Mouse (Mus musculus) adipocyte (in vitro differentiated cells): ENCODE data around the gene Gsg1l.

Experiments
- DNase-seq: peaks from one replicate; pipeline ENCODE4 v3.0.0-alpha.2; 2016; ENCODE audit warnings: low spot score

Gsg1l gene

DNA sequence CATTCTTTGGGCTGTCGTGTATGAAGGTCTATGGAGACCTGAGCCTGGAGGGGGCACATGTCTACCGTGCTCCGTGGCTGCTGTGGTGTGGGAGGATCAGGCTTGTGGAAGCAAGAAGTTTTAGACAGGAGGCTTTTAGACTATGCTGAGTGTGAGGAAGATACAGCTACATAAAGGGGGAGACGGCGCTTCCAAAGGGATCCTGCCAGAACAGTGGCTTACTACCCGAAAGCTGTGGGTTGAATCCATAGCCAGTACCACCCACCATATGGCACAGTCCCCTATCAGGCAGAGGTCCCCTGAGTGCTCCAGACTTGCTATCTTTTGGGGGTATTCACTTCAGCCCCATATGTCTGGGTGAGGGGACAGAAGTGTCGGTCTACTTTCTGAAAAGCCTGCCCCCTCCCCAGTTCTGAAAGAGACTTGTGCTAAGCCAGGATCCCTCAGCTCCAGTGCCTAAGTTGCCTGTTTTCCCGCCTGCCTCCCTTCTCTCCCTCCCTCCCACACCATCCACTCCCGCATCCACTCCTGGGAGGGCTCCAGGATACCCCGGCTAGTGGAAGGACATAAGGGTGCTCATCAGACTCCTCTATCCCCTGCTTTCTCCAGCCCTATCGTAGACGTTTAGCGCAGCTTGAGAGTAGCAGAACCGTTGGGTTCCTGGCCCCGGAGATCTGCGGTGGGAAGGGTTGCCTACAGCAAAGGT is 1.1 kb downstream of the Gsg1l start:
- no peak for DNase-seq

DNA sequence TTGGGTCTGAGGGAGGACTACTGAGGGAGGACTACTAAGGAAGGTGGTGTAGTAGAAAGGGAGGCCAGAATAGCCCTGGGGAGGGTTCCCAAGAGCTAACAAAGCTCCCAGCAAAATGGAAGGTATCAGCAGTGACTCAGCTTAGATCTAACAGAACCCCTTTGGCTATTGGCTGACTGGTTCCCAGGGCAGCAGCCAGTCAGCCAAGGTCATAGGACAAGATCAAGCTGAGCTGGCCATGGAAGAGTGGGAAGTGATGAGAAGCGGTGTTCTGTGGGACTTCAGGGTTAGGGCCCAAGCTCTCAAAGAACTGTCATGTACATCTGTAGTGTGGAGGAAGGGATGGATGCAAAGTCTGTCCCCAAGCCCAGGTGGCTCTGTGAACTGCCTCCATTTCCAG is 5.3 kb downstream of the Gsg1l start:
- no peak for DNase-seq

DNA sequence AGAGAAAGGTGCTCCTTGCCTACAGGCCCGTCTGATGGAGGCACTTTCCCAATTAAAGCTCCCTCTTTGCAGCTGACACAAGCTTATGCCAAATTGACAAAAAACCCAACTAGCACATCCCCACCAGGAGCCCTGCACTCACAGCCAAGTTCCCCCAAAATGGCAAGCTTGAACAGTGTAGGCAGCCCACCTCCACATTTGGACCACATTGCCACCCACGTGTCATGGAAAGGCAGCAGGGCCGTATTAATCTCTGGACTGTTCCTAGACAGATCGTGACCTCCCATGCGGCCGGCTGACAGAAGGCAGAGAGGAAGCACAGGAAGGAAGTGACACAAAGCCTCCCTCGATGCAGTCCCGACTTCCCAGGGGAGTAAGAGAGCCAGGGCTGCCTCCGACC is 7.2 kb downstream of the Gsg1l start:
- no peak for DNase-seq

DNA sequence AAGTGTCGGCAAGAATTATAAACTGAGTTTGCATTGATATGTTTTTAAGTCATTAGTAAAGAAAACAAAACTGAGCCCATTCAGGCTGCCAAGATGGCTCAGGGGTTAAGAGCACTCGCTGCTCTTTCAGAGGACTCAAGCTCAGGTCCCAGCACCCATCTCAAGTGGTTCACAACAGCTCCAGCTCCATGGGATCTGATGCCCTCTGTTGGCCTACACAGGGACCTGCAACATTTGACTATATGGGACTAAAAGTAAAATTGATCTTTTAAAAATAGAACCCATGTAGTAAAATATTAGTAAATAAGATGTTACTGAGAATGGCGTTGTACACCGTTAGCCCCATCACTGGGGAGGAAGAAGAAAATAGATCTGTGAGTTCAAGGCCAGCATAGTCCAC is 11.9 kb downstream of the Gsg1l start:
- no peak for DNase-seq

DNA sequence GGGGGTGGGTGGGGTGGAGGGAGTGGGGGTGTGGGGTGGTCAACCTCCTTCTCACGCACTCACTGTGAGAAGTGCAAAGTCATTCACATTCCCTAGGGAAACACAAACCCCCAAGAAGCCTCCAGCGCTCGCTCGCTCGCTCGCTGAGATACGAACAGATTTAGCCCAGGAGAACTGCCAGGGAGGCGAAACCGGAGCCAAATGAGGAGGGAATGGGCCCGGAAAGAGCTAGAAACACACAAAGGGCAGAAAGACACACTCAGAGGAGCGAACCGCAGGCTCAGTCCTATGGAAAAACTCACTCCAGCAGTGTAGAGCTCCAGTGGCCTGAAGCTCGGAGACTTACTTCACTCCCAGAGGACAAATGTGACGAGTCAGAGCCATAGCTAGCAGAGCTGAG is 15.4 kb downstream of the Gsg1l start:
- no peak for DNase-seq

DNA sequence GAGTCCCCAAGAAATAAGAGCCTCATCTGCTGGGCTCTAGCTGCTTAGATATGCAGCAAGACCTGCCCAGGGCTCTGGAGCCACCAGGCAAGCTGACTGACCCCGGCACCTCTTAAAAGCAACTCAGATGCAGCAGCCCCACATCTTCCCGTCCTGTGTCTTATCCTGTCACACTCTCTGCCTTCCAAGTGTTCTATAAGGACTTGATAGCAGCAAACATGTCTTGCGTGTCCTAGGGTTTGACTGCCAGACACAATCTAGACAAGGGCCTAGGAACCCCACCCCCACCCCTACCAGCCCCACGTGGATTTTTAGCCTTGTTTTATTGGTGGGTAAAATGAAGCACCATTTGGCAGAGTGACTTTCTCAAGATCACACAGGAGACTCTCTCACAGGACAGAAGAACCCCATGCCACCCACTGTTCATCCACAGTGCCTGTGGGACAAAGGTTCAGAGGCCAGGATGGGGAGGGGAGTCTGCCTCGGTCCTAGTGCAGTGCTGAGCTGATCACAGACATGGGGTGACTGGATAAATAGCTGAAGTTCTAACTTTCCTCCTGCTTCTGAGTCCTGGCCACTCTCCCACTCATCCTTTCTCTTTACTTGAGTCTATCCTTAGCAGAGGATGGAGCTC is 16.9 kb downstream of the Gsg1l start:
- DNase-seq = no peak

DNA sequence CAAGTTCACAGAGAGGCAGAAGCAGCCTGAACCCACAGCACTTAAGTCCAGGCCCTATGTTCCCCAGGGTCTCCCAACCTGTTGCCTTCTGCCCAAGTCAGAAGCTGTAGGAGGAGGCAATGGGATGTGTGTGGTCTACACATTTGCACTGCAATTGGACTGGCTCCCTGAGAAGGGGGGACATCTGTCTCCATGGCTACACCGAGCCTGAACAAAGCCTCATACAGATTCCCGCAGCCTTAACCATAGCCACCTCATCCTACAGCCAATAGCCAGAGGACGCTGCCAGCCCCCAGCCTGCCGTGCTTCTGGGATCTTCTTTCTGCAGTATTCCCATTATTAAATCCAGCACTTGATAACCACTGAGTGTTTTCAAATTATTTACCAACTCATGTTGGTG is 20.0 kb downstream of the Gsg1l start:
- no peak for DNase-seq

DNA sequence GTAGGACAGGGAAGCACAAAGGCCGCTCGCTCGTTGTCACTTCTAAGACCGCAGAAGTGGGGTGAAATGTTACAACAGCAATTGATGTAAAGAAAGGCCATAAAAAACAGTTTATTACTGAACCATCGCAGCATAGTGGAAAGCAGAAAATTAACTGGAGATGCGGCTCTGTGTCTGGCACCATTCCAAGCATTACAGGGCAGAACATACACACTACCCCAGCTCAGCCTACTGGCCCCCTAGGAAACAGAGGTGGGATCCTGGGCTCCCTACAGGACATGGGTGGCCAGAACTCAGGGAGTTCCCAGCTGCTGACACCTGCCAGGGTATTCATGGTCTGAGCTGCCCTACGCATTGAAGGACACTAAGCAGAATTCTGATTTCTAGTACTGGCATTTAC is 23.3 kb downstream of the Gsg1l start:
- no peak for DNase-seq

DNA sequence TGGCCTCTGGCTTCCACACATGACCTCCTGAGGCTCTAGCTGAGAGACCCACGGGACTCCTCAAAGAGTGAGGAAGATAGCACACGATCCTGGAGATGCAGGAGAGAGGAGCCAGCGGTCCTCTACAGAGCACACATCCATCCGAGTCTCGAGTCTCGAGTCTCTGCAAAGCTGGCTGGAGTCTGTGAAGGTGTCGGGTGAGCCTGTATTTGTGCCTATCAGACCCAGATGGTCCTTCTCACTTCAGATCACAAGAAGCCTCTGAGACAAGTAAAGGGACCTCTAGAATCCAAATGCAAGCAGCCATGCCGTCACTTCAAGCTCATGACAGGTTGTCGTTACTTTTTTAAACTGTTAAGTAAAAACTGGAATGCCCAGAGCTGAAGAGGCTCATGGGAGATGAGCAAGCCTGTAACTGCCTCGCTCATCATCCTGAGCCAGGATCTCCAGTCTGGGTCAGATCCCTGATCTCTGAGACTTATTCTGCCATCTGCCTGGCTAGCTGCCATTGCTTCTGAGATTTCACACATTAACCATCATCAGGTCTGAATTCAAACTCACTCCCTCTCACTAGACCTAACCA is 24.8 kb downstream of the Gsg1l start:
- no peak for DNase-seq

DNA sequence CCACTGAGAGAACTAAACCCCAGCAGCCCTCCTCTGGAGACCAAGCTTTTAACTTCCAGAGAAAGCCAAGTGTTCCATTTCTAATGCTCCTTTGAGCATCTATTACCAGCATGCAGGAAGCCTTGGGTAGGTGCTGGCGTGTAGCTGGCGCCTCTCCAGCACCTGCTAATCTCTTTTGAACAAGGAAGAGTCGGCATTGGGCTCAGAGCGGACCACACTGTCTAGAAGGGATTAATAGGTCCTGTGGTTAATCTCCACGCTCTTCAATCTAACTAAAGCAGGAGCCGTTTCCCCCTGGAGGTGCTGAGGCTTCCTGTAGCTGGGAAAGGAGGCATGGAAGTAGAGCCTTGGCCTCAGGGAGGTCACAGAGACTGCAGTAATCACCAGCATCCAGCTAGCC is 27.6 kb downstream of the Gsg1l start:
- no peak for DNase-seq

DNA sequence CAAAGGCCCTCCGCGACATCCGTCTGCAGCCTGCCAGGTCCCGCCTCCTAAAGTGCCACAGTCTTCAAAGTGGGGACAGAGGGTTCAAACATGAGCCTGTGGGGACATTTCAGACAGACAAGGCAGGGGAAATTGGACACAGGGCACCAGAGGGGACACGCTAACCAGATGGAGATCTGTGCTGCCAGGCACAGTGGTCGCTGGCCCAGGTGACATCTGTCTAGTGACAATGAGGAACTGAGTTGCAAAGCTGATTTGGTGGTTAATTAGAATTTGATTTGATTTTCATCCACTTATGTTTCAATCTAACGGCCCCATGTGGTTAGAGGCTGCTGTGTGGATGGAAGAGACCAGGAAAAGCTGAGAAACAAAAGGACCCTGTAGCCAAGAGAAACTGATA is 28.6 kb downstream of the Gsg1l start:
- no peak for DNase-seq

DNA sequence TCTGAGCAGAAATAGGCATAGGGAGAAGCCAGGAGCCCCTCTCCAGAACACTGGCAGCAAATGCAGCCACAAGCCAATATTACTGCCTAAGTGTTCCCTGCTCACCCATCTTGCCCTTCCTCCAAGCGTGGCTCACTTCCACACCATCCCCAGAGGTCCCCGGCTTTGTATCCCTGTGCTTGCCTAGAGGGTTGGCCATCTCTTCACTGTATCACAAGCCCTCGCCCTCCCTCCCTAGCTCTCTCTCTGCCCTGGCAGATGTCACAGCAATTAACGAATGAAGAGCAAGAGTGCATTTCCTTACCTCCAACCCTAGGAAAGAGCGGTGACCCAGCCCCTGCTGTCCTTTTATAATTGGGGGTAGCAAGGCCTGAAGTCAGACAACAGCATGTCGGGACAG is 30.3 kb downstream of the Gsg1l start:
- no peak for DNase-seq

DNA sequence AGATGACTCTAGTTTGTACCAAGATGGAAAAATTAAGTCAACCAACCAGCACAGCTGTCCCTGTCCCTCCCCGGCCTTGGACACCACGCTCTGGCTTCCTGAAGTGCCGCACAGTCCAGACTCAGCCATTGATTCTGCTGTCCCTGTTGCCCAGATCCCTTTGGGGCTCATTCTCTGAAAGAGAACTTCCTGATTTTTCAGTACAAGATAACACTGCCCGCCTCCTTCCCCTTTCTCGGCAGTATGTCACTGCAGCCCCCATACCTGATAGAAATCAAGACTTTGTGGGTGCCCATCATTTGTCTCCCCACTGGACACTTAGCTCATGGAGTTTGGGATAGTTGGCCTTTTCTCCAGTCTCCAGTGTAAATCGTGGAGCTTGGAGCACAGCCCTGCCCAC is 37.1 kb downstream of the Gsg1l start:
- no peak for DNase-seq

DNA sequence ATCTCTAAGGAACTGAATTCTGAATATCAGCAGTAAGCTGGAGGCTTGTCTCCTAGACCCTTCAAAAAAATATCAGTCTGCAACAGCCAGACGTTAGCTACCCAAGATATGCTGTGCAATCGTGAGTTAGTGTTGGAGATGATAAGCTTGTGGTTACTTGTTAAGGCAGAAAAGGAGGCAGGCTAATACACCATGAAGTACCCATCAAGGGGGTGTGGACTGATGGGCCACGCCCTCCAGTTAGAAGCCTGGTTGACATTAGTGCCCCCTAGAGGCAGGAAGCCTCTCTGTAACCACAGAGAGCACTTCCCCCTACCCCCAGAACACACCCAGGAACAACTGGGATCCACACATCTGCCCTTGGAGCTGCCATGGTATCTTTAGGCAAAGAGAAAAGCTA is 39.9 kb downstream of the Gsg1l start:
- no peak for DNase-seq

DNA sequence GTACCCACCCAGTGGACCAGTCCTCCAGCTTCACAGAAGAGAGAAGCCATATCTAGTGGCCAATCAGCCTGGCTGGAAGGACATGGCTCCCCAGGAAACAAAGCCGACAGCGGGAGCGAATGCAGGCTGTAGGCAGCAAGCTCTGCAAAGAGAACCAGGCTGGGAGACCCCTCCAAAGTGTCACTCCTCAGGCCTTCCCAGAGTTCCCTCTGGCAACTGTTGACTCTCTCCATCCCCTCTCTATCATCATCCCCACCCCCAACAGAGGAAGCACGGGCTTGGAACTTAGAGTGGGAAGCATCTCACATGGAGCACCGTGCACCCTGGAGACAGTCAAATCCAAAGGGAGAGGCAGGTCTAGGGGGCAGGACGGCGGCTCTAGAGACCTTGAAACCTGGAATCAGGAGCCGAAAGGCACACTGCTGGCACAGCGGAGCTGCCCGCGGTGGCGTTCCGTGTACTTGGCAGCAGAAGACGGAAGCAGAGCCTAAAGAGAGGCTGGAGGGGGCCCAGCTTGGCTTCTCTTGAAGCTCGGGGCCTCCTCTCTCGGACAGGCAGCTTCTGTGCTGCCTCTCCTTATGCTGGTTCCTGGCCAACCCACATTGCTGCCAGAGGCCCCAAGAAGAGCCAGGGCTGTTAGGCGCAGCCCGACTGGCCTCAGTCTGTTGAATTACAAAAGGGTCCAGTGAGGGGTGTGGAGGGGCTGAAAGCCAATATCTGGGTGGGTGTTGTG is 41.3 kb downstream of the Gsg1l start:
- DNase-seq = no peak

DNA sequence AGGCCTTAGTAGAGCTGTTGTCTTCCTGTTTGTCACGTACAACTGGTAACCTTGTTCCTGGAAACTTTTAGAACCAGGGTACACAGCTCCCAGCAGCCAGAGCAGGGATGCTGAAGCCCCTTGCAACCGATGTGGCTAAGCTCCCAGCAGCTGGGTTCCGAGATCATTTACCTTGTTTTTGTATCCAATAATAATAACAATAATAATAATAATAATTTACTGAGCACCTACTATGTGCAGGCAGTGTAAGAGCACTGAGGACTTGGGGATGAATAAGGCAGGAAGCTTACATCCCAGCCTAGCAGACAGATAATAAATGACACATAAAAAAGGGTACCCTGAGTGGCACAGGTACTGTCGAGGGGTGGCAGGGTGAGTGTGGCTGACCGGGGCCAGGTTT is 42.4 kb downstream of the Gsg1l start:
- DNase-seq = no peak

DNA sequence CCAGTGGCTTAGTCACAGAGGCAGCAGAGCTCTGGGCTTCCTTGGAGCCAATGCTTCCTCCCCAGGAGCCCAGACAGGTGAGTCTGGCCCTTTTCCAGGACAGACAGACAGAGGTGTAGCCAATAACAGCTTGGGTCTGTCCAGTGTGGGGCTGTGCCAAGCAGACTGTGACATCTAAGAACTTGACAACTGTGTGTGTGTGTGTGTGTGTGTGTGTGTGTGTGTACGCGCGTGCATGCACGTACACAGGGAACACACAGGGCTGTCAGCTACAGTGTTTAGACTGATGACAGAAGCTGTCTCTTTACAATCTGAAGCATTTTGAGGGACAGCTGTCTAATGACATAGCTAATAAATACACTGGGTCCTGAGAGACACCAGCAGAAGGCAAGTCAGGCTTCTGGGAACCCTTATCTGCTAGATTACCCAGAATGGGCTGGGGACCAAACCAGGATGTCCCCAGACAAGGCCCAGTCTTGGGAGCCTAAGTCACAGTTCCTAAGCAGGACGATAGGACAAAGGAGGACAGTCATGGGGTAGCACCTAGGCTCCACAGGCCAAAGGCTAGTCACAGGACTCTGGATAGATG is 42.9 kb downstream of the Gsg1l start:
- DNase-seq = no peak

DNA sequence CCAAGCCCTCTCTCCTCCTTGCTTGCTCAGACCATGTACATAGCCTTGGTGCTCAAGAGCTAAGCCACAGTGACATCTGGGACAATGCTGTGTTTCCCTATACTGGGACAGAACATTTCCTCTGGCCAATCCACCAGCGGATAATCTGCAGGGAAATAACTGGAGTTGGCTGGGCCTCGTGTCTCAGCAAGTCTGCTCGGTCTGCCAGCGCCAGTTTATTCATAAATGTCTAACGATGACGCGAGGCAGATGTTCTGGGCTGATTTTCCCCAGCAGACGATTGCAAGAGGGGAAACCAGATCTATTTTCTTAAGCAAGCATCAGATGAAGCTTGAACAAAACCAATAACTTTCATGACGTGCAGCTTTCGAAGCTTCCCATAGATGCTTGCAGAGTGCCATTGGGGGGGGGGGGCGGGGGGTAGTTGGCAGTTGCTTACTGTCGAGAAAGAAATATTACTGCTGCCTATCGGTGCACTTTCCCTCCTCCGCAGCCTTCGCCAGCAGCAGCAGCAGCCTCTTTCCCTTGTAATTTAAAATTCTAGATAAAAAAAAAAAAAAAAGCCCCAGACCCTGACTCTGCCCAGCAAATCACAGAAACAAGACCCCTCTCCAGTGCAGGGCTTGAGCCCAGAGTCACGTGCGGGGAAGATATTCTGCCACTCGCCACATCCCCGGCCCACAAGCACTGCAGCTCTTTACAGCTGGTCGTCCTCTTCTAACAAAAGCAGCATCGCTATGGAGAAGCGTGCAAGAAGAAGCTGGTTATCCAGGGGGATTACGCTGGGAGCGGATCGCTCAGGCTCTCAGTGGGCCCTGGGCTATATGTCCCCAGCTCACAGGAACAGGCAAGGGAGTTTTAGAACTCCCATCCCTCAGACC is 43.6 kb downstream of the Gsg1l start:
- DNase-seq = no peak

DNA sequence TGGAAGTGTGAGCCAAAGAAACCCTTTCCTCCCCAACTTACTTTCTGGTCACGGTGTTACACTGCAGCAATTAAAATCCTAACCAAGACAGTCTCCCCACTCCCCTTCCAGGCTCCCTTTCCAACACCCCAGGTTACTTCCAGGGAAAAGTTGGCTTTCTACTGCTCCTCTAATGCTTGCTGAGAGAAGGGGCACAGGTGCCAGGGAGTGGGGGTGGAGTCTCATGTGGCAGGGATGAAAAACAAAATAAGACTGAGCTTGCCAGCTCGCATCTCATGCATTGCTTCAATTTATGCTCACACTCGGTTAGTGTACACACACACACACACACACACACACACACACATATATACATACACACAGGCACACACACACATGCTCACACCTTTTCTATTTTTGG is 46.9 kb downstream of the Gsg1l start:
- DNase-seq = no peak

DNA sequence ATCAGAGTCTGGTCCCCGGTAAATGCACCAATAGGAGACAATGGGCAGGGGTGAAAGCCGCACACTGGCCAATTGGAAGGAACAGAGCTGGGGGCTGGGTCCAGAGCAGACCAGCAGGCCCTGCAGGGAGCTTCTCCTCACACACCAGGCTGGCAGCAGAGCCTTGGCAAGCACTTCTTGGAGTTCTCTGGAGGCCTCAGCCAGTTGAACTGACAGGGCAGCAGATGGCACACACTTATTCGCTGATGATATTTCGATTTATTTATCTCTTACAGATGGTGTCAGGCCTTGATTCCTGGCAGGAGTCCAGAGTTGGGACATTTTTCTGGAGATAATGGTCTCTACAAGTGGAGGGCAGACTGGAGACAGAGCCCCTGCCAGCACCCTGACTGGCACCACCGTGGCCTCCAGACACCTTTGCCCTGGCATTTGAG is 49.4 kb downstream of the Gsg1l start:
- peak; percentile 3 for DNase-seq

DNA sequence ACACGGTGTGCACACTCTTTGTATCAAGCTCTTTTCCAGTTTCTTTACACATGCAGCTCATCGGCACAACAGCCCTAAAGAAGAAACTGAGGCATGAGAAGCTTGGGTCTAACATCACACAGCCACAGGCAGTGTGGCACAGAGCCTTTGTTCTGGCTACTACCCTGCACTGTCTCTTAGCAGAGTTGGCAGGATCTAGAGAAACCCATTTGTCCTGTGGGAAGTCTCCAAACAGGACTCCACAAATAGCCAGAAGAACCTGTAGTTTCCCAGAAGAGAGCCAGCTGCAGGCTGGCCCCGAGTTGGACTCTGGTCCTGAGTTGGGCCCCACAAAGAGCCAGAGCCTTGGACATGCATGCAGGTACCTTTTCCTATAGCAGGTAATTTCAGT is 49.9 kb downstream of the Gsg1l start:
- DNase-seq = no peak
